Mouse (Mus musculus) left cerebral cortex, adult 11 months (tissue): ENCODE measurements around the gene Aurkb.
A peak's percentile ranks its signal among the peaks of the same experiment; 100 is the strongest.

Experiments used
- DNase-seq: peaks from one replicate; pipeline ENCODE4 v3.0.0; 2022; ENCODE audit warnings: low spot score

Gene Aurkb

GRCm38 (mm10) chr11:69098762-69099091 lies 53.3 kb downstream of the Aurkb start:
- peak; percentile 96 for DNase-seq

GRCm38 (mm10) chr11:69099177-69099914 lies 53.9 kb downstream of the Aurkb start:
- no peak for DNase-seq

DNA sequence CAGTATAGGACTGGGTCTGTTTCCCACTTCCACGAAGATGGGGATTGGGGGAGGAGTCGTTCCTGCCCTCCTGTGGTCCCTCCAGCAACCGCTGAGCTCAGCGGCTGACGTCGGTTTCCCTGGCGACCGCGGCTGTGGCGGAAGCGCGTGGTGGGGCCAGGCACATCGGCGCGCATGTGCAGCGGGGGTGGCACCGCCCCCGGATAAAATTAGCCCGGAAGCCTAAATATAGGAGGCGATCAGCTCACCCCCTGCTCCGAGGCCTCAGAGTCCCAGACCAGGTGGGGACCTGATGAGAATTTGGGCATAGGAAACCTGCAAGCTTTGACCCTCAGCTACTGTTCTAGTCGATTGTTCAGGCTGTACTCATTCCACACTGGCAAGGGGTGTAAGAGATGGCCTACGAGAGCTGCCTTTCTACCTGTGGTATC lies 54.5 kb downstream of the Aurkb start:
- no peak for DNase-seq

DNA sequence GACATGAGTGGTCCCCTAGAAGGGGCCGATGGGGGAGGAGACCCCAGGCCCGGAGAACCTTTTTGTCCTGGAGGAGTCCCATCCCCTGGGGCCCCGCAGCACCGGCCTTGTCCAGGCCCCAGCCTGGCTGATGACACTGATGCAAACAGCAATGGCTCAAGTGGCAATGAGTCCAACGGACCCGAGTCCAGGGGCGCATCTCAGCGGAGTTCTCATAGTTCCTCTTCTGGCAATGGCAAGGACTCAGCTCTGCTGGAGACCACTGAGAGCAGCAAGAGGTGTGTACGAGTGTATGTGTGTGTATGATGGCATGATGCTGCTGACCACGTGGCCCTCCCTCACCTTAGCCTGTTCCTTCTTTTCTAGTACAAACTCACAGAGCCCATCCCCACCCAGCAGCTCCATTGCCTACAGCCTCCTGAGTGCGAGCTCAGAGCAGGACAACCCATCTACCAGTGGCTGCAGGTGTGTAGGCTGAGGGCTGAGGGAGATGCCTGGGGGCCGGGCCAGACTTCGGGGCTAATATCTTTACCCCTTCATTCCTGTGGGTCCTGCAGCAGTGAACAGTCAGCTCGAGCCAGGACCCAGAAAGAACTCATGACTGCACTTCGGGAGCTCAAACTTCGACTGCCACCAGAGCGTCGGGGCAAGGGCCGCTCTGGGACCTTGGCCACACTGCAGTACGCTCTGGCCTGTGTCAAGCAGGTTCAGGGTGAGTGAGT lies 55.4 kb downstream of the Aurkb start:
- no peak for DNase-seq
